Mouse (Mus musculus) fat pad, adult 2 months (tissue): ENCODE results near the gene Trp63.
"Not testable (repeated sequence)": the region's sequence is repeated elsewhere in the genome, so short reads cannot be mapped to it uniquely, and the experiment has no call there.

Experiments used
- DNase-seq: peaks from one replicate; pipeline ENCODE4 v3.0.0-alpha.2; 2011; ENCODE audit warnings: low read depth, low spot score; ENCODE audit errors: extremely low read depth

Trp63 gene

DNA sequence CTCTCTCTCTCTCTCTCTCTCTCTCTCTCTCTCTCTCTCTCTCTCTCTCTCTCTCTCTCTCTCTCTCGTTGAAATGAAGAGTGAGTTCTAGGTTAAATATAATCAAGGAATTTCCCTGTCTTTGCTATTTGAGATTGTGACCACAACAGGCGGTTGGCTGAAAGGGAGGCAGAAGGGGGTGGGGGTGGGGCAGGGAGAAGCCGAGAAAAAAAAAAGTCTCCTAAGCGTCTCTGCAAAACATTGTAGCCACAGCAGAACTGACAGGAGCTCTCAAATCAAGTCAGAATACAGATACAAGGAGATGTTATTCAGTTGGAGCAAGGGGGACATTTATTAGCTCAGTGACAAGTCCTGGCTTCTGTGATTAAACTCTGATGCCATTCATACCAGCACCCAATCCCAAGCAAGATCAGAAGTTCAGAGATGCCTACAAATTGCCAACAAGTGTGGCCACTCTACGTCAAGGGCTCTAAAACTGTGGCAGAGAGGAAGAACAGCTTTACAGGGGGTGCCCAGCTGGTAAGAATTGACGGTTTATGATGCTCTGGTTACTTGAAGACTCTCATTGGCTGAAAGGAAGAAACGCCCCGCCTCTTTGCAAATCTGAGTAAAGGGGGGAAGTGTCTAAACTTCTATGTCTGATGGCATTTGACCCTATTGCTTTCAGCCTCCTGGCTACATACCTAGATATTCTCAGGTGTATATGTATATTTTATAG, at the start of gene Trp63:
Gene Trp63 (plus strand): TSS at position 233 of the 718 bp plus-strand sequence.
- no peak for DNase-seq

DNA sequence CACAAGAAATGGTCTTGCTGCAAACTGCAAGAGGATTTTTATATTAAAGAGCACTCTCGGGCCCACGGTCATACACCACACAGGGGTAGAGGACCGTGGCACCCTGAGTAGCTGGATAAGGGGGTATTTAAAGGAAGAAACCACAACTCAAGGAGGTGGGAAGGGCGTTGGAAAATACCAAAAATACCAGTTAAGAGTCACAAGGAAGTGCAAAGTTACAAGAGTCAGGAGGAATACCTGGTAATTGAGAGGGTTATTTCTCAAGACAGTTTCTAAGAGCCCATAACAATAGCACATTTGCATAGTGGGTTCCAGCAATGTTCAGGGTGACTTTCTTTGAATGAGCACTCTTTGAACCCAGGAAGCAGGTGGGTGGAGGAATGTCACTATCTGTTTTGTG, 38.8 kb upstream of the Trp63 start:
- DNase-seq = not testable (repeated sequence)

DNA sequence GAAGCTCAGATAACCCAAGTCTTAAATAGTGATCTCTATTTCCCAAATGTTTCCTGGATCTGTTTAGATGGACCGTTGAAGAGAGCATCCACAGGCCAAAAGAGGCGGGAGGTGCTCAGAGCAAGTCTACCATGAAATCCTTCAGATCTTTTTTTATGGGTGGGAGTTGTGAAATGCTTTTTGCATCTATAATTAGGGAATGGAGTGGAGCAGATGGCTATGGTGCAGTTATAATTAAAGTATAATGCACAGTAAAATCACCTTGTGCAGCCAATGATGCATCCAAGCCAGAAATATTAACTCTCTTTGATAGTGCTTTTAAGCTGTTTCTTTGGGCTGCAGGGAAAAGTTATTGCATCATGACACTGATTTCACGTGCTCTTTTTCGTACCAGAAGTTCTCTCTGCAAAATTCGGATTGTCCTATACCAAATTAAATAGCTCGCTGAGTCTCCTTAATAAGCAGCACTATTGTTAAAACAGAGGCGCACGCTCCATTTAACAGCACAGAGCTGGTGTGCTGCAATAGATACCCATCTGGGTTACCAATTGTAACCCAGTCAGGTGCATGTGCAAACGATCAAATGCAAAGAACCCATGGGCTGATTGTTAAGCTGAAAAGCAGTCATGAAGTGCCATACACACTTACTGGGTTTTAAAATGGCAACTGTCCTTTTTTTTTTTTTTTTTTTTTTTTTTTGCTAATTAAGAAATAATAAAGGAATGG, 22.9 kb upstream of the Trp63 start:
- no peak for DNase-seq

DNA sequence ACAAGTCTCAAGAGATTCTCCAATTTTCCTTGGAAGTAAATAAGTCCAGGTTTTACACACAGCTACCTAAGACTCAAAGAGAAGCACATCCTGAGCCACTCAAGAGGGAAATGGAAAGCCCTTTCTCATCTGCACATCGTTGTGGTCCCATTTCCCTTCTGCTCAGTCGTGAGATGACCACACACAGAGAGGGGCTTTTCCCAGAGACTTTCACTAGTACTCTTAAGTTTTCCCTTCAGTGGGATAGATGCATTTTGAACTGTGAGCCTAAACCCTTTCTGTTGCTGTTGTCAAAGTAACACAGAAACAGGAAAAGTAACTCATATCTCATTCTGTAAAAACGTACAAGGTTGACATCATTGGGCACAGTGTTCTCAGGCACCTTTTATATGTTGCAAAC, 20.4 kb upstream of the Trp63 start:
- DNase-seq = no peak

DNA sequence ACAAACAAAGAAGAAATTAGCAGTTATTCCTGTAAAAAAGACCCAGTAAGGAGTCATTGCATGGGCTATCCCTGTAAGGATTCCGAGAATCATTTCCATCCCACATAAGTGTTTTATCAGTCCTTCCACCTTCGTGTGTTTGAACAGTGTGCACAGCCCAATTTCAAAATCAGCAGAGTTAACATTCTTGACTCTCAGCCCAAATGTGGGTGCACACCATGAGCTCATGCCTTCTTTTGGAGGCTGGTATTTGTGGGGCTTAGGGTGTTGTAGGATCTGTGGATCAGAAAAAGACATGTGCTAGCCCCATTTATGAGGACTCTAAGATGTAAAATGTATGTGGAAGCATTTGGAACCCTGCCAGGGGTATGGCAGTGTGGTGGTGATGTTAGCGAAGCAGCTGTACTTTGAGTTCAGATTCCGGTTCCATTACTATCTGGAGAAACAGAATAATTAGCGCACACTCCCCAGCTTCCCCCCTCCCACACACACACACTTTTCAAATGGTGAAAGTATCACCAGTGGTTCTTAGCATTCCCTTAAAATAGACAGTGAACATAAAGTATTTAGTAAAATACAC, 9.6 kb upstream of the Trp63 start:
- DNase-seq = no peak

DNA sequence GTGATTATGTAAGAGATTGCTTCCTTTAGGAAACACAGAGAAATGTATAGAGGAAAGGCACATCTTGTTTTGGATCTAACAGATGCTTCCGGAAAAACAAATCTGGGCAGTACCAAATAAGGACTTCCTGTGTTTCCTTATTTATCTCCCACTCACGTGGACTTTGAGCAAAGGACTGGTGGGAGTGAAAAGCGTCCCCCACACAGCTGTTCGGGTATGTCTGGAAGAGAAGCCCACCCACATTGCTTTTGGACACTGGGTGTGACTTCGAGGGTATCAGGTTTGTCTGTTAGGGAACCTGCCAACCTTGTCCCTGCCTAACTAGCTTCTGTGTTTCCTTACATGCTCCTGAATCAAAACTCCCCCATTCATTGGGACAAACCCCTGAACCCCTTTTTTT, 3.2 kb upstream of the Trp63 start:
- no peak for DNase-seq

DNA sequence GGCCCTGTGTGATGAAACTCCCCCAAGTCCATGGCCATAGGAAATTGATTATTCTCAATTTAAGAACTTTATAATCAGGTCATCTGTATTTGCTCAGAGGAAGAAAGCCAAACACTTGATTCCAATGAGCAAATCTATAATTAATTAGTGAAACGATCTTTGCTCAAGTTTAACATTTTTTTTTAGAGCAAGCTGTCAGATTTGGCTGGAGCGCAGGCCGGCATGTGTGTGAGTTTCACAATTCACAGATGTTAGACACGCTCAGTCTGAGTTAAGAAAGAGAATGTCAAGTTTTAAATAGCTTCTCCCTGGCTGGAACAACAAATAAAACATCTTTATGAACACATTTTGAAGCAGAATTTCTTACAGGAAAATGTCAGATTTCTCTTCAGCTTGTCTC, 1.0 kb upstream of the Trp63 start:
- DNase-seq = no peak

DNA sequence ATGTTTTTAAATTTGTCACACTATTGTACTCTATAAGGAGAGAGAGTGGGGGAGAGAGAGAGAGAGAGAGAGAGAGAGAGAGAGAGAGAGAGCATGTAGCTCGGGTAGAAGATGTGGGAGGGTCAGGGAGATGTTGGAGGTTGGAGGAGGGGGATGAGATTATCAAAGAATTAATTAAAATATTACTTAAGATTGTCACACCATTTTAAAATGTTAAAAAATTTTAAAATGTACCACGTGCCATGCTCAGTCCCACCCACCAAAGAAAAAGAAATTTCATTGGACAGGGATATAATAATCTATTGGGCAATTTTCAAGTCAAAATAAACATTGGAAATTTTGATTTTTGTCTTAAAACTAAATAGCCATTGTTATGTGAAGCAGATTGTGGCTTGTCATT, 1.0 kb downstream of the Trp63 start:
- no peak for DNase-seq

DNA sequence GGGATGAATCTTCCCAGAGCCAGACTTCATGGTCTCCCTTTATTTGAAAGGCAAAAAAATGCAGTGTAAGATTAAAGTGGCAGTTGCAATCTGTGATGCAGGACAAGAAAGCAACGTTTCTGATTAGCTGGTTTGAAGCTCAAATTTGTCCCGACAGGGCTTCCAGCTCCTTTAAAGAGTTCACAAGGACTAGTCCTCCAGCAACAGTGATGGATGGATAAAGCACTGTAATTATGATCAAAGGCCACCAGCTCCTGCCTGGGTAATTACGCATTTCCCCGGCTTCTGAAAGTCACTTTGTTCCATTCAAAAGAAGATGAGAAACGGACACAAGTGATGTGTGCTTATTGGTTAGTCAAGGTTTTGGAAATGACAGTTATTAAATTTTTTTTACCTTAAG, 7.0 kb downstream of the Trp63 start:
- no peak for DNase-seq

DNA sequence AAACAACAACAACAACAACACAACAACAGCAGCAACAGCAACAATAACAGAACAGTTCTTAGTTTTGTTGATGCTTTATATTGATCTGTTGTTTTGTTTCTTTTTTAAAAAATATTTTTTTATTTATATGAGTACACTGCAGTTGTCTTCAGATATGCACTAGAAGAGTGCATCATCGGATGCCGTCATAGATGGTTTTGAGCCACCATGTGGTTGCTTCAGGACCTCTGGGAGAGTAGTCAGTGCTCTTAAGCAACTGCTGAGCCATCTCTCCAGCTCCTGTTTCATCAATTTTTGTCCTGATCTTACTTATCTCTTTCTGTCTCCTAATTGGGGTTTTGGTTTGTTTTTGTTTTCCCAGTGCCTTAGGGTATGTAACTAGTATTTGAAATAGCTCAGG, 17.7 kb downstream of the Trp63 start:
- DNase-seq = no peak

DNA sequence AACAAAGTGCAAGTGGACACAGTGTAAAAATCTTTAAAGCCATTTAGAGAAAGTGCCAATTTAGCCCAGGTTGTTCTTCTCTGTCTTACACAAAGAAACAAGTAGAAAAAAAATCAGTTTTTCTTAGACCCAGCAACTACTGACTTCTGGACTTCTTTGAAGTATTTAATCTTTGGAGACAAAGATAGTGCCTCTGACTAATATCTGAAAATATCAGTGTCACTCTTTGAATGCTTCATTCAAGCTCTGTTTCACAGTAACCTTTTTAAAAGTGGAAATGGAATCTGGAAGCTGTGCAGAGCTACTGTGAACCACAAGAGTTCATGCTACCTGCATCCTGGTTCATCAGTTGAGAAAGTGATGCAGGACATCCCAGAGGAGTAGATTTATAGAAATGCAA, 22.7 kb downstream of the Trp63 start:
- DNase-seq = no peak

DNA sequence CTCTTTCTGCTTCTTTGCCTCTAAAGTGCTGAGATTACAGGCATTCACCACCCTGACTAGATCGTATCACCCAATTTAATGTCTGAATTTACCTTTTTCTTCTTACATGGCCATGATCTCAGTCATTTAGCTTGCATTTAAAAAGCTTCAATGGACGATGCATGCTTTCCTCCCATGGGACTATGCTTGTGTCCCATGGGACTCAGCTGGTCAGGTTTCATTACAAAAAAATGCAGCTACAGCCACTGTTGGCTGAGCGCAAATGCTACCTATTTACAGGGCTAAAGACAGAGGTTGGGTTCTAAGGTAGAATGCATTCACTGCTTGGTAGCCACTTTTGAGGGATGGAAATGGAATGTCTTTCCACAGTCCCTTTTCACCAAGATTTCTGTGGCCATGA, 32.2 kb downstream of the Trp63 start:
- DNase-seq = no peak

DNA sequence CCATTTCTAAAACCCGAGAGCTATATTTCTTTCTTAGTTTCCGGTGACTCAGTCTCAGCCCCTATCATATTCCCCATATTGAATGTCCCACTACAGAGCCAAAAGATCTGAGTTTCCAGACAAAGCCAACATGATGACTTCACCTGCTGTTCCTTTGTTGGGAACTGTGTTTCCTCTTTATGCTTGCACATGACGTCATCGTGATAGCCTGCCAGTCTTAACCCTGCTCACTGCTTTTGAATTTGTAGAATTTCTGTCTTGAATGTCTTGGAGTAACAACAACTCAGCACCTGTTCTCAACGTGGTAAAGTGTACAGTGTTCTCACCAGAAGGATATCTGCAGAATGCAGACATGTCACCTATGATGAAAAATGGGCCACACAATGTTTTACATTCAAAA, 39.6 kb downstream of the Trp63 start:
- no peak for DNase-seq

DNA sequence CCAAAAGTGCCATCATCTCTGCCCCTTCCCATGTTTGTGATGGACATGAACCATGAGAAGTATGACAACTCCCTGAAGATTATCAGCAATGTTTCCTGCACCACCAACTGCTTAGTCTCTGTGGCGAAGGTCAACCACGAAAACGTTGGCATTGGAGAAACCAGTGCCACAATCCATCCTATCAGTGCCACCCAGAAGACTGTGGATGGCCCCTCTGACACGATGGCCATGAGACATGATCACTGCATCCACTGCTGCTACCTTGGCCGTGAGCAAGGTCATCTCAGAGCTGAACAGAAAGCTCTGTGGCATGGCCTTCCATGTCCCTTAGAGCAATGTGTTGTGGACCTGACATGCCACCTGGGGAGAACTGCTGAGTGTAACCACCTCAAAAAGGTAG, 43.4 kb downstream of the Trp63 start:
- DNase-seq = no peak

DNA sequence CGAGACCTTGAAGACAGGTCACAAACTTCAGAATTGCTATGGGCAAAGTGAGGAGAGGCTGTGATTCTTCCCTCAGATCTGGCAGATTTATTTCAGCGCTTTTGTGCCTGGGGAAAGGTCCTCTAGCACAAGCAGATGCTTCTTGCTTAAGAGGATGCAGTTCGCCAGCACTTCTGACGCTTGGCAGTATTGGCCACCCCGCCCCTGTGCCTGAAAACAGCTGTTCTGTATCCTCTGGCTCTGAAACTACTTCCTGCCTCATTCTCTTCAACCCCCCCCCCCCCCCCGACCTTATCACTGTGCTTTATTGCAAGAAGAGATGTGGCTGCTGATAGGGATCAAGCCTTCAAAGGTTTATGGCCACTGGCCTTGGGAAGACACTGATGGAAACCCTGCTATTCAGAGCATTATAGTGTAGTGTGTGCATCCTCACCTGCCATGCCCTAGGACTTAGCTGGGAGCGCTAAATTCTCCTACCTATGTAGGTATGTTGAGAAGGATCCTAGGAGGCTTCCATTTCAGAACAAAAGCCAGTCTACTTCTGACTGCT, 44.5 kb downstream of the Trp63 start:
- DNase-seq = no peak

DNA sequence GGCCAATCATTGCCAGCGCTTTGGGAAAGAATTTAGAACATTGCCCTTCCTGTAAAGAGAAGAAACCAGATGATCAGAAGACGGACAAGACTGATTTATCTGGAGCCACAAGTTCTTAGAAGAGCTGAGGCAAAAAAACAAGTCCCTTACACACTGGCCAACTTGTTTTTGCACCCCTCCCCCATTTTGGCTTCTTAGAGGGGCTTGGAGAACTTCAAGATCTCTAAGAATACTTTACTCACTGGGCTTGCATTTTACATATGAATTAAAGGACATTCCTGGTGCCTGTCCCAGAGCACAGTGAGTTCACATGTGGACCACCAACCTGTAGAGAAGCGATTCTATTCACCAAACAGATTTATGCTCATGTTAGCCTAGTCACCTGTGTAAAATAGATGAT, 53.3 kb downstream of the Trp63 start:
- no peak for DNase-seq

DNA sequence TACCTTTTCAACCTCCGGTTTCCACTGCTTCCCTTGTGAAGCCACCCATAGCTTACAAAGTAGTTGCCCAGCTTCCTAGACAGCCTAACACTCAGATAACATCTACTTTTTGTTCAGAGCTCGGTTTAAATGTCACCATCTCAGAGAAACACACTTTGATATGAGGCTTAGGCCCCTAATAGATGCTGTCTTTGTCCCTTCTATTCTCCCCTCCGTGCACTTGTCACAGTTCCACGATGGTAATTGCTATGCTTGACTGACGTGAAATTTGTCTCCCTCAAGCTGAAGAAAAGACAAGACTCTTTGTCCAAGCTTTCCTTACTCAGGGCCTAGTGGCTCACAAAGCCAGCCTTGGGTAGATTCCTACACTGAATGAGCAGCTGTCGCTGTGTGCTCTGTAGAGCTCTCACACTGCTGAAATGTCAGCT, 54.1 kb downstream of the Trp63 start:
- no peak for DNase-seq

DNA sequence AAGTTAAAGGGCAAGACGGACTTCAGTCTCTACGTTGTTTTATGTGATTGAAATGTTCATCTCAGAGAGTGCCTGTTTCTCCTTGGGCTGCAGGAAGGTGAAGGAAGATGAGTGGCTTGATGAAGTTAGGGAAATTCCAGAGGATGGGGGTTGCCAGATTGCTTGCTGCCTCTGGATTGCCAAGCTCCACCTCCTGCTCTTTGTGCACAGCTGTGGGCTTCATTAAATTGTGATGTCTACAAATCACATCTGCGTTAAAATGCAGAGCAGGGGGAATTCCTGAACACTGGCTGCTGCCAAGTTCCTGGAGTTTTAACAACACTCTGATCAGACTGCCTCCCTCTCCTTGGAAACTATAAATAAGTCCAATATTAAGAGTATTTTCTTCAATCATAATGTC, 63.2 kb downstream of the Trp63 start:
- DNase-seq = no peak

DNA sequence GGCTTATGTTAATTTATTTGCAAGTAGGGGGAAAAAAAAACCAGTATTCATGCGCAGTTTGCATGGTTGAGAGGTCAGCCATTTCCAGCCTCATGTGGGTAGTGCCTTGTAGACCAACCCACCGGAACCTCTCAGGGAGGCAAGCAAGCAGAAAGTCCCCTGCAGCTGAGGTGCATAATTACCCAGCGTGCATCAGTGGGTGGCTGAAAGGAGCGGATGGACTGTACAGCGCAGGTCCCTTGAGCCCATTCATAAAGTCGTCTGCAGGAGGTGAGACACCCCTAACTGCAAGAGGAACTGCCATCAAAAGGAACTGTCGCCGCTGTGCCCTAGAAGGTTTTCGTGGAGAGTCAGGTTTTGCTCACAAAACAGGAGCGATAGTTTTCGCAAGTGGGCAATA, 68.3 kb downstream of the Trp63 start:
- no peak for DNase-seq

DNA sequence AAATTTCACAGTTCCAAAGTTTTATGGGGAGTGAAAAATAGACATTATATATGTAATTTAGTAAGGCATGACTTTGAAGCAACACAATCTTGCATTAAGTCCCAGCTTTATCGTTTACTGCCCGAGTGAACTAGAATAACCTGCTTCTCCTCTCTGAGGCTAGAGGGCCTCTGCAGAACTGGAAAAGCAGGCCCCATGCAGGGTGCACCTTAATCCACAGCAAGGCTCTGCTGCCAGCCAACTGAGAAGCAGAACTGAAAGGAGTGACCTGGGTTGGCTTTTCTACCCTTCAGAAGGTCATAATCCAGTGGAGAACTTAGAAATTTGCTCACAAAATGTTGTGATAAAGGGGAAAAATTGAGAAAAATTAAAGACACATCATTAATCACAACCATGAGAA, 74.5 kb downstream of the Trp63 start:
- DNase-seq = peak; percentile 77

DNA sequence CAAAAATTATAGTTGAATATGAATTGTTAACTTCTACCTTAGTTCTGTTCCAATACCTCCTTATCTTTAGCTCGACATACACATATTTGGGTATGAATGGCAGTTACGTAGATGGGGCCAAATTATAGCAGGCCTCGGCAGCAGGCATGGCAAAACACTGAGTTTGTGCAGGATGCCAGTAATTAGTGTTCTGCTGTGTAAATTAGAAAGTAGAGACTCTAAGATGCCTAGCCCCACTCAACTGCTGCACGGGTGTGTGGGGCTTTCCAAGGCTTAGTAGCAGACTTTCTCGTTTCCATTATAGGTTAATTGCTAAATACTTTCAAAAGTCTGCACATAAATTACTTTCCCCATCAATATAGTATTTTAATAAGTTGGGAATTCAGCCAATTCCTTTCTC, 82.0 kb downstream of the Trp63 start:
- DNase-seq = no peak

DNA sequence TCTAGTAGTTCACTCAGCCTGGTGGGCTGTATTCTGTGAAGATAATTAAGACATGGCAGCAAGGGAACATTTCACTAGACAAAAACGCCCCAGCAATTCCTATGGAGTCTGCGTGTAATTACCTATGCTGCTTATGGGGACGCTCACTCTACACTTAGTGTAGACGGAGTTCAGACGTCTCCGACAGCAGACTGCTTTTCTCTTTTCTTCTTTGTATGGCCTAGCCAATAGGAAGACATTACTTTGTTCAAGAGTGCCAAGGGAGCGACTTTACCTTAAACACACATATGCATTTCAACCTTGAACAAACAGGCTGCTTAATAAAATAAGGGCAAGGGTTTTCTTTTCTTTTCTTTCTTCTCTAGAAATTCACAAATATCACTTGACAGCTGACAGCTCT, 91.0 kb downstream of the Trp63 start:
- no peak for DNase-seq
